Mouse (Mus musculus) thymus, adult 2 months (tissue): Measurements from ENCODE around the gene Sapcd2. TPM values are rescaled to one million over a fixed set of nuclear protein-coding genes. Genes with fewer than 3 reads are reported as not detected.

Experiments
- DNase-seq: peaks from one replicate; pipeline ENCODE4 v3.0.0; 2021
- H3K27ac ChIP-seq: fragments of 200-500 bp; 2 replicates; pipeline ENCODE4 v1.5.1; 2012; ENCODE audit warnings: low read length, control low read depth; ENCODE audit not compliant: control insufficient read depth, insufficient read depth
- H3K27me3 ChIP-seq: fragments of 200-500 bp; 2 replicates; pipeline ENCODE4 v1.6.1; 2012; ENCODE audit warnings: mild to moderate bottlenecking, low read length, moderate library complexity, mixed read lengths; ENCODE audit not compliant: control insufficient read depth, insufficient read depth
- H3K36me3 ChIP-seq: fragments of 200-500 bp; 2 replicates; pipeline ENCODE4 v1.6.1; 2012; ENCODE audit warnings: mild to moderate bottlenecking, low read length, moderate library complexity; ENCODE audit not compliant: control insufficient read depth, insufficient read depth
- H3K4me1 ChIP-seq: fragments of 200-500 bp; replicated peaks from 2 replicates; pipeline ENCODE4 v1.6.1; 2012; ENCODE audit warnings: low read length; ENCODE audit not compliant: control insufficient read depth, insufficient read depth
- H3K4me3 ChIP-seq: fragments of 200-500 bp; 2 replicates; pipeline ENCODE4 v1.5.1; 2012; ENCODE audit warnings: mild to moderate bottlenecking, low read length, control low read depth, moderate library complexity; ENCODE audit not compliant: control insufficient read depth, insufficient read depth
- CTCF ChIP-seq: fragments of 200-500 bp; IDR thresholded peaks from 2 replicates; pipeline ENCODE4 v1.5.1; 2012; ENCODE audit warnings: mild to moderate bottlenecking, control low read depth, low read length, moderate library complexity, borderline replicate concordance; ENCODE audit not compliant: control insufficient read depth, poor library complexity, insufficient read depth; ENCODE audit errors: extremely low read depth
- POLR2A ChIP-seq: fragments of 200-500 bp; IDR thresholded peaks from 2 replicates; pipeline ENCODE4 v1.6.1; 2012; ENCODE audit warnings: mild to moderate bottlenecking, low read length, control low read depth, moderate library complexity; ENCODE audit not compliant: control insufficient read depth, poor library complexity, insufficient read depth; ENCODE audit errors: extremely low read depth
- WGBS: fragments of 180-500 bp; shearing (Covaris S2); methylation state at CpG from one replicate; pipeline ENCODE4 v1.1.7; 2018; 5-methylcytosine and 5-hydroxymethylcytosine counted together
- polyA plus RNA-seq: library from polyadenylated mRNA; depleted of rRNA; stranded (reverse); fragments of >200 nt; gene quantifications from 2 replicates; pipeline ENCODE4 v1.2.3, GENCODE M21; 2012; rRNA removed

Sapcd2 gene
- 29.7 and 45.2 TPM in 2 replicates for polyA plus RNA-seq

GRCm38 (mm10) chr2:25371764-25372643 lies at the start of gene Sapcd2:
Gene Sapcd2 (plus strand): TSS chr2:25372321.
- peak; percentile 77 for DNase-seq
- 2% methylated on average over 65 of the region's 65 CpGs for WGBS
- no peaks in the 10 kb centered on the region for H3K36me3 ChIP-seq
- H3K27ac ChIP-seq = no peak within 1 kb of the TSS
- H3K4me1 ChIP-seq = peaks cover 22% of the 10 kb centered on the region
- H3K27me3 ChIP-seq = no peaks in the 10 kb centered on the region
- H3K4me3 ChIP-seq = peak within 1 kb of the TSS; percentile 58
- TF ChIP-seq CTCF = no peak
- TF ChIP-seq POLR2A = peak; percentile 52; the same call in 1 of the 2 replicates

DNA sequence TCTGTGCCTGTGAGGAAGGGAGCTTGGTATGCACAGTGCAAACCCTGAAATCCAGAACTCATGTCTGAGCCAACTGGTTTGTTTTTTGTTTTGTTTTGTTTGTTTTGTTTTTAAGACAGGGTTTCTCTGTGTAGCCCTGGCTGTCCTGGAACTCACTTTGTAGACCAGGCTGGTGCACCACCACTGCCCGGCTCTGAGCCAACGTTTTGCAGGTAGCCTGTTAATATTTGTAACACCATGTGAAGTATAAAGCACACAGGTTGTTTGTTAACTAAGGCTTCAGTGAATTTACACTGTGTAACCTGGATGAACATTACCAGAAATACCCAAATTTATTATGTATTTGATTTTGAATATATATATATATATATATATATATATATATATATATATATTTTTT lies 46.1 kb upstream of the Sapcd2 start:
- Histone ChIP-seq H3K4me3 (no peak overlapping the region), H3K27me3 (no peaks in the 10 kb centered on the region; the same call in 1 of the 2 replicates), H3K27ac (no peak overlapping the region), H3K4me1 (no peaks in the 10 kb centered on the region), H3K36me3 (no peaks in the 10 kb centered on the region)
- WGBS = 76% methylated on average over 2 of the region's 2 CpGs
- TF ChIP-seq POLR2A = no peak
- no peak for DNase-seq

GRCm38 (mm10) chr2:25328440-25328839 lies 43.7 kb upstream of the Sapcd2 start:
- no peaks in the 10 kb centered on the region; the same call in 1 of the 2 replicates for H3K27me3 ChIP-seq
- TF ChIP-seq CTCF (no peak), POLR2A (no peak)
- 52% methylated on average over 7 of the region's 7 CpGs for WGBS
- H3K4me3 ChIP-seq = no peak overlapping the region
- no peak for DNase-seq
- peaks cover 13% of the 10 kb centered on the region for H3K4me1 ChIP-seq
- H3K27ac ChIP-seq = no peak overlapping the region
- H3K36me3 ChIP-seq = no peaks in the 10 kb centered on the region

- H3K4me3 ChIP-seq = peak overlapping the region; percentile 64; the same call in 1 of the 2 replicates
- no peak overlapping the region for H3K27ac ChIP-seq
- WGBS = 63% methylated on average over 9 of the region's 9 CpGs
Measured at GRCm38 (mm10) chr2:25331470-25331869, 40.7 kb upstream of the Sapcd2 start.

DNA sequence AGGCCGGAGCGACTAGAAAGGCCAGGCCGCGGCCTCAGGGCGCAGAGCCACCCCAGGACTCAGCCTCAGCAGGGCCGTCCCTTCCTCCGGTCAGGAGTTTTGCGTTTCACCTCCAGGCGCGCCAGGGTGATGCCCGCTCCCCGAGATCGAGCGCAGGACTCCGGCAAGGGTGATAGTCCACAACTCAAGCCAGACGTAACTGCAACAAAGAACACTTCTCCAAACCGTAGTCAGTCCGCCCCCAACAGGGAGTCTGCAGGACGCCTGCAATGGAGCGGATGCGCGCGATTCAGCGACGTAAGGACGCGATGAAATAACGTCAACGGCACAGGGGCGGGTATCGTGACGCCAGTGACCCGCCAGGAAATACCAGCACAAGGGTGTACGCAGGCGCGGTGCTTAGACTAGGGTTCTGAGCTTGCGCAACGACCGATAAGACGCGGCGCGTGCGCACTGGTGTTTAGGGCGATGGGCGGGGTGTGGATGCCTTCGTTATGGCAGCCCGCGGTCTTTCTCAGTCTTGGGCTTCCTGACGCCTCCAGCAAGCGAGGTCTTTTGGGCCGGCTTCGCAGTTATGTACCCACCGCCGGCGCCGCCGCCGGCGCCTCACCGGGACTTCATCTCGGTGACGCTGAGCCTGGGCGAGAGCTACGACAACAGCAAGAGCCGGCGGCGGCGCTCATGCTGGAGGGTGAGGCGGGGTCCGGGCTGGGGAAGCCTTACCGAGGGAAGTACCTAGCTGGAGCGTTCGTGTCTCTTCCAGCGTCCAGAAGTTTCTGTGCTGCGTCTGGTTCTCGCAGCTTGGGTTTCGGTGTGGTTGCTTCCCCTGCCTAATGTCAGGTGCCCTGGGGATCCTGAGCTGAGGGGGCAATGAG lies 39.6 kb upstream of the Sapcd2 start, which contains the start of gene Man1b1:
Man1b1 (plus strand) TSS at position 53 of the 875 bp plus-strand sequence.
- DNase-seq = peak; percentile 99
- Histone ChIP-seq H3K36me3 (peaks cover 9% of the 10 kb centered on the region), H3K4me1 (peaks cover 14% of the 10 kb centered on the region), H3K27ac (peak within 1 kb of the TSS; percentile 6; the same call in 1 of the 2 replicates), H3K27me3 (no peaks in the 10 kb centered on the region), H3K4me3 (peak within 1 kb of the TSS; percentile 64)
- TF ChIP-seq CTCF (no peak), POLR2A (peak; percentile 83)
- WGBS = under 1% methylated on average over 78 of the region's 78 CpGs

More at GRCm38 (mm10) chr2:25331470-25331869, 40.7 kb upstream of the Sapcd2 start:
- Histone ChIP-seq H3K36me3 (peaks cover 4% of the 10 kb centered on the region), H3K4me1 (peaks cover 14% of the 10 kb centered on the region), H3K27me3 (no peaks in the 10 kb centered on the region)
- no peak for TF ChIP-seq POLR2A
- TF ChIP-seq CTCF = no peak
- no peak for DNase-seq

- Histone ChIP-seq H3K36me3 (peaks cover 19% of the 10 kb centered on the region), H3K27me3 (no peaks in the 10 kb centered on the region), H3K27ac (no peak overlapping the region), H3K4me1 (peaks cover 14% of the 10 kb centered on the region), H3K4me3 (no peak overlapping the region)
- TF ChIP-seq POLR2A (no peak), CTCF (no peak)
- 89% methylated on average over 2 of the region's 2 CpGs for WGBS
- DNase-seq = no peak
Measured at GRCm38 (mm10) chr2:25333569-25333968, 38.6 kb upstream of the Sapcd2 start.
